Mouse (Mus musculus) gastrocnemius, postnatal 25 days (tissue): ENCODE measurements at regions not wholly inside any gene's neighbourhood (a gene's known extent, or its start where the extent isn't known, plus 50 kb on each side); places are given as distances from the start of the nearest gene placed in this dataset.
A peak's percentile ranks its signal among the peaks of the same experiment; 100 is the strongest.

ENCODE experiments used
- DNase-seq: peaks from one replicate; pipeline ENCODE4 v3.0.0; 2022

- no peak for DNase-seq
Observed at GRCm38 (mm10) chr12:9847465-9848205, 277.7 kb downstream of the Osr1 start.

DNA sequence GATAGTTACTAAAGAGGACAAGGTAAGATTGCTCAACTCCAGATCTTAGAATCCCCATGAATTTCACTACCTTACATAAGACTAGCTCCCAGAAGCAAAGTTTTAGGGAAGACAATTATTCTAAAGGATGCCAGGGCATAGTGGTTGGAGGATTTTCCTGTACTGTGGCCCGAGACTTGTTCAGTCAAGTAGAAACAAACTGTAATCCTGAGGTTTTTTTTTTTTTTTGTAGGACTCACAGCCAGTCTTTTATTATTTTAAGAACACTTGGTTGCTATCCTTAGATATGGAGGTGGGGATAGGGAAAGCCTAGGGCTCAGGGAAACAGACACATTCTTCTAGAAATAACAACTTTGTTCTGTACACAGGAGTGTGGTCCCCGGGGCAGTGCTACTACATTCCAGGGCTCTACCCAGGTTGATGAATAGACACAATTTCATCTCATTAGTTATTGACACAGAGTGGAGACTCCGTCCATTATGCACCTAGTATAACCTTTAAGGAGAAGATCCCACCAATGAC, 285.6 kb downstream of the Osr1 start:
- no peak for DNase-seq

- no peak for DNase-seq
Observed at GRCm38 (mm10) chr12:9856128-9856621, 286.3 kb downstream of the Osr1 start.

DNA sequence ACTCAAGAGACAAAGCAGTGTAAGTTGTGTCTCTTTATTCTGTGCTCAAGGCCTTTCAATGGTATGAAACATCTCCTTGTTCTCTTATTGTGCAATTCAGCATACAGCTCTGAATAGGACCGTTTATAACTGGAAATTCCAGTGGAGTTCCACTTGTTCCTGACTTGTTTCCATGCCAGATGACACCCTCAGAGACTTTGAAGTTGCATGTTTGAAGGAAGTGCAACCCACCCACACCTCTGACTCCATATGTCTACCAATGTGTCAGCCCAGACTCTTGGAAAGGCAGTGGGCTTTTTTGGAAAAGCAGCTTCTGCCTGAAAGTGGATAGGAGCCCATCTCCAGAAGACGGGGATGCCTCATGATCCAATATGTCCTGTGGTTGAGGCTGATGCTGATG, 288.1 kb downstream of the Osr1 start:
- no peak for DNase-seq

- DNase-seq, result no peak
Observed at GRCm38 (mm10) chr12:9862301-9862700, 292.4 kb downstream of the Osr1 start.

DNA sequence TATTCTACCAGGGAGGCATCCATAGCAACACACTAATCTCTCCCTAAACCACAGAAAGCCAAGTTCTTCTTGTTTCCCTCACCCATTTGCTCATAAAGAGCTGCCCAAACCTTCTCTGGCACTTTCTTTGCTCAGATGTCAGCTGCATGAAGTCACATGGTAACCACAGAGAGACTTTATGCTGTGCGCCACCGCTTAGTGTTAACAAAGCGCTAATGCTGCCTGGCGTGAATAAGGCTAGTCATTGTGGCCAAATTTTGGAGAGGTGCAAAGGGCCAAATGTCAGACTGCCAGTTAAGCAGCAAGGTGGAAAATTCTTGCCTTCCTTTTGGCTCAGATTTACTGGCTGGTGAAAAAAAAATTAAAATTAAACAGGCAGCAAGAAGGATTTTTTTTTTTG, 302.3 kb downstream of the Osr1 start:
- DNase-seq, result no peak

GRCm38 (mm10) chr12:9873214-9873613, 303.3 kb downstream of the Osr1 start:
- DNase-seq, result no peak

- no peak for DNase-seq
Observed at GRCm38 (mm10) chr12:9874823-9875222, 304.9 kb downstream of the Osr1 start.

DNA sequence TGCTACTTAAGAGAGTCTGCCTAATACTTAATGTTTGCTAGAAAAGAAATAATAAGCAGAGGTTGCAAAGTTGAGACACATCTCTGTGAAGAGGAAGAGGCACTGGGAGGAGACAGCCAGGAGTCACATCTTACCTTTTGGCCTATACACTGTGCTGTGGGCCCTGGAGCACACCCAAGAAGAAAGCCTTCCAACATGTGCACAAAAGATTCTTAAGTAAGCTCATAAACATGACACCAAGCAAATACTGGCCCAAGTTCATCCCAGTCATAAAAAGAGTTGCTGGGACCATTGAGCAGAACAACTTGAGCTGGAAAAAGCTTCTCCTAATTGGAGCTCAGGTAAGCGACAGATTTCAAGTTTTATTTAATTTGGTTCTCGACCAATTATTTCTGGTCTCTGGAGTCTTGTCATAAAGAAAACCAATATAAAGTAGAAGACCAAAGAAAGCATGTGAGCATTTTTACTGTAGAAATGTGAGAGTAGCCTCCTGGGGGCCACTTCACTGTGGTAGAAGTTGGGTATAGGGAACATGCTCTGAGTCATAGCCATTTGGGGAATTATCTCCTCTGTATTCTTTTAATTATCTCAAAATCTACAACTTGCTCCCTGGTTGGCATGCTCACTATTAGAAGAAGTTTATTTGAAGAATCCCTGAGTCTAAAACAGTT, 312.2 kb downstream of the Osr1 start:
- DNase-seq, result no peak

DNA sequence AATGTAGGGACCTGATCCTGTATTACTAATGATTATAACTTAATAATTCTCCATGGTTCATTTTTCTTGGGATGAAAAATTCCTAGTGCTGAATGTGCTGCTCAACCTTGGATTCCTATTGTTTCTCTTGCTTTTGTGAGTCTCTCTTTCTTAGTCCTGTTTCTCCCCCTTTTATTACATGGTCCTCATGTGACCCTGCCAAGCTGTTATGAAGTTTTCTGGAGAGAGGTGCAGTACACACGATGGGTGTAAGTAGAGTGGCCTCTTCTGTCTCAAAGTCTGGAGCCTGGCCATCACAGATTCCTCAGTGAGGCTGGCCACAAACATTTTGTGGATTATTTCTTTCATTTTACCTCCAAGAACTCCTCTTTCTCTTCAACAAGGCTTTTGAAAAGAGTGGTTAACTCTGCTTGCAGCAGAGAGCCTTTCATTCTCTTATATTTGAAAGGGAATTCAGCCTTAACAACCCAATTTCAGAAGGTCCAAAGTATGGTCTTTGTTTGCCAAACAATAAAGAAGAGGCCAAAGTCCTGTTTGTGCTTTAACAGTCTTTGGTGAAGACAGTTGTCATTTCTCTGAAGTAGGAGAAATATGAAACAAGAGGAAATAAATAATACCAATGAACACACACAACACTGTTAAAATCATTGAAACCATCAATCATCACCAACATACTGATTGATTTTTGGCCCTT, 313.3 kb downstream of the Osr1 start:
- DNase-seq, result no peak

GRCm38 (mm10) chr12:9894521-9894920, 324.6 kb downstream of the Osr1 start:
- no peak for DNase-seq

- no peak for DNase-seq
Observed at GRCm38 (mm10) chr12:9897980-9898379, 328.1 kb downstream of the Osr1 start.

DNA sequence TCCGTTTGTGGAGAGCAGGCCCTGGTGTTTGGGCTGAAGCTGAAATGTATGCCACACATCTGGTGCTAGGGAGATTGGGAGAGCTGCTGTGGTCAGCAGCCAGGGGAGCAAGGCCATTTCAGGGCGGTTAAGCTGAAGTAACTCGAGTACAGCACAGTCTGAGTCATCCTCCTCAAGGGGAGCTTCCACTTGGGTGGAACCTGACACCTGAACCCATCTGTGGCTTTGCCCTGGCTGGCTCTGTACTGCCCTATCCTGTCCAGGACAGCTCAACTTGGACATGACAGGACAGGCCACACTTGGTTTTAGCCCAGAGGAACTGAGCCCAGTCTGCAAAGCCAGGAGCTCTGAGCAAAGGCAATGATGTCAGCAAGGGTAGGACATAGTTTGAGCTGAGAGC, 328.5 kb downstream of the Osr1 start:
- DNase-seq, result peak; percentile 91

DNA sequence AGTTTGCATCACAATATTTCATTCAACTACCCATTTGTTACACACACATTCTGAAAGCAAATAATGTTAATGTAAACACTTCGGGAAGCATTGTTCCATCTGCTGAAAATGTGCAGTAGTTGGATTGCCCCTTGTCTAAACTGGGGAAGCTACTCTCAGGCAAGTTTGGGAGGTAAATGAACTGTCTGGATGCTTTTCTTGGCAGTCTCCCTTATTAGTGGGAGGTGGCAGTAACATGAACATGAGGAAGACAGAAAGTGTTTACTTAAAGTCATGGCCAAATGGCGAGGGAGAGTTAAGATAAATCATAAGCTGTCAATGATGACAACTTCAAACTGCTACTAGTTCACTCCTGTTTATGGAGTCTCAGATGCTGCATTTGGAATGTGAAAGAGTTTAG, 332.0 kb downstream of the Osr1 start:
- no peak for DNase-seq

DNA sequence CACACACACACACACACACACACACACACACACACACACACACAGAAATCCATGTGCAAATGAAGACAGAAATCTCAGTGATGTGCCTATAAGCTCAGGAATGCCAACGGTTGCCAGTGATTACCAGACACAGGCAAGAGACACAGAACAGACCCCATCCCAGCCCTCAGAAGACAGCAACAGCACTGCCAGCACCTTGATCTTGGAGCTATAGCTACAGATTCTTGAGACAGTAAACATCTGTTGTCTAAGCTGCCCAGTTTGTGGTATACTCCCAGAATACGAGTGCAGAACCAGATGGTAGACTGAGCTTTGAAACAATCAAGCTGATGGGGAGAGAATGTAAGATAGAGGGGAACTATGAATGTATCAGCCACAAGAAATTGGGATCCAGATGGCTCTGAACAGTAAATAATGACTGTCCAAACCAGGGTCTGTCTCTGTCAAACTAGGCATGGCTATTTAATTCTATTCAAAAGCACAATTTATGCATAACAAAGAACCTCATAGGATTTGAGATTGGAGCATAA, 333.9 kb downstream of the Osr1 start:
- no peak for DNase-seq

GRCm38 (mm10) chr12:9912333-9912732, 342.4 kb downstream of the Osr1 start:
- DNase-seq, result no peak

- DNase-seq, result peak; percentile 26
Observed at GRCm38 (mm10) chr12:9915726-9916140, 345.8 kb downstream of the Osr1 start.

DNA sequence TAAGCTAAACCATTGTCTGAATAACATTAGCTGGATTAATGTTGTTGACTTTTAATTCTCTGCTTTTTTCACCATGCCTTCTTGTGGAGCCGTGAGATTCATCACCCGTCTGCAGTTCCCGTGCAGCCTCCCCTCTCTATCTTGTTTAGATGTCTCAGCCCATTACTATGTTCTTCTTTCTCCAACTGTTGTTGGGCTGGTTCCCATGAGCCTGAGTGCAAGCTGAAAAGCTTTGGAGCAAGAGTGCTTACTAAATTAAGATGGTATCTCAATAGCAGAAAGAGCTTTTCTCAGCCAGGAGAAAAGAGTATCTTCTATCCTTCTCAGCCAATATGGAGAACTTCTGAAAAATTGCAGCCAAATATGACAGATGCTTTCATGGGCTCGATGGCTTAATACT, 348.1 kb downstream of the Osr1 start:
- no peak for DNase-seq

GRCm38 (mm10) chr12:9919007-9919406, 349.1 kb downstream of the Osr1 start:
- DNase-seq, result no peak

GRCm38 (mm10) chr12:9919433-9919832, 349.5 kb downstream of the Osr1 start:
- DNase-seq, result no peak

- DNase-seq, result peak; percentile 14
Observed at GRCm38 (mm10) chr12:9920401-9920800, 350.5 kb downstream of the Osr1 start.

DNA sequence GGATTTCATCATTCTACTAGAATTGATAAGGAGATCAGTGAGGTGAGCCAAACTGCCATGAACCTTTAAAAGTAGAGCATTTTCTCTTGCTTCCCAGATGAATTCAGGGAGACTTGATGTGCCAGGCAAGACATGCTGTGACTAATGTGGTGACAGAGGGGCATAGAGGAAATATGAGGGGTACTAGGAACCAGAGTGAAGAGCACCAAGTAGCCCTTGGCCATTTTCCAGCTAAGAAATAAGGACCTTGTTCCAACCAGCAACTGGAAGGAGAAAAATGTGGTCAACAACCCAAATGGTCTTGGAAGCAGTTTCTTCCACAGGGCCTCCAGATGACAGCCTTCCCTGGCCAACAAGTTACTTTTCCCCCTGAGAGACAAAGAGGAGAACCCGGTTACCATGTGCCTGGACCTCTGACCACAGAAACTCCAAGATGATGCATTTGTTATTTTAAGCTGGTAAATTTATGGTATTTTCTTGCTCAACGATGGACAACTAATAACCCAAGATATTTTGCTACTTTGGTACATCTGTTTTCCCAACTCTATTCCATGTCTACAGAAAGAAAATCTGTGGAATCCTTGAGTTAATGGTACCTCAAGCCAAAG, 351.8 kb downstream of the Osr1 start:
- peak; percentile 18 for DNase-seq
